Mouse (Mus musculus) C2C12 (cell line): ENCODE measurements around the gene Ubac2.

Experiments
- CTCF ChIP-seq: IDR thresholded peaks from one replicate; pipeline ENCODE4 v1.5.1; 2011; ENCODE audit not compliant: control insufficient read depth, insufficient read depth, insufficient read length
- MAX ChIP-seq: IDR thresholded peaks from one replicate; pipeline ENCODE4 v1.6.1; 2011; ENCODE audit warnings: mild to moderate bottlenecking, control low read depth
- USF1 ChIP-seq: IDR thresholded peaks from one replicate; pipeline ENCODE4 v1.6.1; 2011; ENCODE audit warnings: low read depth, mild to moderate bottlenecking, control low read depth, moderate library complexity

DNA sequence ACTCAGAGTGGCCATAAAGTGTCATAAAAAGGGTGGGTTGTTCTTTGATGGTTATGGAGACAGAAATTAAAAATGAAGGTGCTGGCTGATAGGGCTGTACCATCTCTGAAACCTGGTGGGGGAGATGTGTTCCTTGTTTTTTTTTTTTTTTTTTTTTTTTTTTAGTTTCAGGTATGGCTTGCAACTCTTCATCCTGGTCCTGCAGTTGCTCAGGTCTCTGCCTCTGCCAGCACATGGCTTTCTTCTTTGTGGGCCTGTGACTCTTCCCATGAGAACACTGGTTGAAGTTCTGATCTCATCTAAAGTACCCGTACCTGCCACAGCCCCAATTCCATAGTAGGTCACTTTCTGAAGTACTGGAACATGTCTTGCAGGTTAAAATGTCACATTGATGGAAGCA is 5.7 kb upstream of the Ubac2 start:
- TF ChIP-seq CTCF (no peak), USF1 (no peak), MAX (no peak)
